Mouse (Mus musculus) kidney, postnatal 36 days (tissue): ENCODE measurements around the gene Plp2.
"Not testable (repeated sequence)": the region's sequence is repeated elsewhere in the genome, so short reads cannot be mapped to it uniquely, and the experiment has no call there.

Experiments used
- DNase-seq, 2 experiments: peaks; one replicate each; pipeline ENCODE4 v3.0.0; 2021 to 2022; ENCODE audit warnings: mixed read lengths in 2 of 2

Plp2 gene

GRCm38 (mm10) chrX:7670921-7671623, at the start of gene Plp2:
Gene Plp2 (minus strand): TSS chrX:7671390.
- peak; percentile 32 to 62 for DNase-seq

DNA sequence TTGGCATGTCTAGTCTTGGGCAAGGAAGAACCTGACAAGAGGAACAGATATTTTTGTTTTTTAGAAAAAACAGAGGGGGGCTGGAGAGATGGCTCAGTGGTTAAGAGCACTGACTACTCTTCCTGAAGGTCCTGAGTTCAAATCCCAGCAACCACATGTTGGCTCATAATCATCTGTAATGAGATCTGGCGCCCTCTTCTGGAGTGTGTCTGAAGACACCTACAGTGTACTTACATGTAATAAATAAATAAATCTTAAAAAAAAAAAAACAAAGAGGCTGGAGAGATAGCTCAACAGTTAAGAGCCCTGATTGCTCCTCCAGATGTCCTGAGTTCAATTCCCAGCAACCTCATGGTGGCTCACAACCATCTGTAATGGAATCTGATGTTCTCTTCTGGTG, 44.9 kb upstream of the Plp2 start:
- DNase-seq = peak in 1 of 2 experiments; percentile 31

- DNase-seq = peak; percentile 94 to 98
These were observed 43.1 kb upstream of the Plp2 start, which contains the start of gene Wdr45 for GRCm38 (mm10) chrX:7714135-7714899. Gene Wdr45 (plus strand): TSS chrX:7714333.

- not testable (repeated sequence) for DNase-seq
These were observed 42.6 kb upstream of the Plp2 start for GRCm38 (mm10) chrX:7713764-7714134.

DNA sequence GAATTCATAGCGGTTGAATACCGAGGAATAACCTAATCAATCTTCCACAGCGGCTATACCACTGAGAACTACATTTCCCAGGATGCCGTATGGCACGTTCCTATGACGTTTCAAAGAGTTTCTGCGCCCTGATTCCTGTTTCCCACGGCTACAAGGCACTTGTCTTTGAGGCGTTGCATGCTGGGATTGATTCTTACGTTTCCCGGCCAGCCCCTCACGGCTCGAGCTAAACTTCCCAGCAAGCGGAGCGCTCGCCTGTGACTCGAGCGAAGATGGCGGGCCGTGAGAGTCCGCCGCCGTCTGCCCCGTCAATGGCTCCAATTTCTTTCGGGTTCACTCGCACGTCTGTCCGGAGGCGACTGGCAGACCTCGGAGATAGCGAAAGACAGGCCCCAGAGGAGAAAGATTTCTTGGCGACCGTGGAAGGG, 25.8 kb upstream of the Plp2 start, which contains the start of gene Gpkow:
TSS of gene Gpkow (plus strand) at position 178 of the 428 bp plus-strand sequence.
- peak; percentile 85 to 93 for DNase-seq

DNA sequence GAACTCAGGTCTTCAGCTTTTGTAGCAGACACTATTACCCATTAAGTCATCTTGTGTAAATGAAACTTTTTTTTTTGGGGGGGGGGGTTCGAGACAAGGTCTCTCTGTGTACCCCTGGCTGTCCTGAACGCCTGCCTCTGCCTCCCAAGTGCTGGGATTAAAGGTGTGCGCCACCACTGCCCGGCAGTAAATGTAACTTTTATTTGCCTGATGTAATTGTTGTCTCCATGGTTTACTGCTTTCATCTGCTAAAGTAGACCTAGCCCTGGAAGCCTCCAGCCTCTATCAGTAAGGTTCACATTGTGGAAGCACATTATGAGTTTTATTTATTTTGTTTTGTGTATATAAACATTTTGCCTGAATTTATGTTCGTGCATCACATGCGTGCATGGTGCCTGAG, 25.3 kb upstream of the Plp2 start:
- no peak for DNase-seq

- peak; percentile 33 to 60 for DNase-seq
These were observed 21.7 kb upstream of the Plp2 start for GRCm38 (mm10) chrX:7692862-7693261.

GRCm38 (mm10) chrX:7690486-7690885, 19.3 kb upstream of the Plp2 start:
- DNase-seq = no peak

GRCm38 (mm10) chrX:7688321-7688720, 17.1 kb upstream of the Plp2 start:
- no peak for DNase-seq

DNA sequence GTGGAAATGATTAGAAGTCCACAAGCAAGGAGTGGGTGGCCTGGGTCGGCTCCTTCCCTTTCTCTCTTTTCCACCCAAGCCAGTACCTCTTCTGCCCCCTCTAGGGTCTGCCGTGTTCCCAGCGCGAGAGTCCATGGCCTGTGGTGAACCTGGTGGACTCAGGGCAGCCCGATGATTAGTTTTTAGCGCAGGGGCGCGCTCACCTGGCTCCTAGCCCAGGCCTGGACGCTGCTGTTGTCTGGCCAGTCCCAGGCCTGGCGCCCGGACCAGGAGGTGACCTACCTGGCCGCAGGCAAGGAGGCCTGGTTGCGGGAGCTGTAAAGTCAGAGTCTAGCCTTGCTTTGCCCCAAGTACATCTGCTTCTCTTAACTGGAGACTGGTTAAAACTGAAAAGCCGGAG, 9.7 kb upstream of the Plp2 start, which contains the start of gene Magix:
TSS of gene Magix (minus strand) at position 388 of the 400 bp plus-strand sequence.
- peak; percentile 76 to 81 for DNase-seq

GRCm38 (mm10) chrX:7680057-7680412, 8.8 kb upstream of the Plp2 start:
- DNase-seq = no peak

DNA sequence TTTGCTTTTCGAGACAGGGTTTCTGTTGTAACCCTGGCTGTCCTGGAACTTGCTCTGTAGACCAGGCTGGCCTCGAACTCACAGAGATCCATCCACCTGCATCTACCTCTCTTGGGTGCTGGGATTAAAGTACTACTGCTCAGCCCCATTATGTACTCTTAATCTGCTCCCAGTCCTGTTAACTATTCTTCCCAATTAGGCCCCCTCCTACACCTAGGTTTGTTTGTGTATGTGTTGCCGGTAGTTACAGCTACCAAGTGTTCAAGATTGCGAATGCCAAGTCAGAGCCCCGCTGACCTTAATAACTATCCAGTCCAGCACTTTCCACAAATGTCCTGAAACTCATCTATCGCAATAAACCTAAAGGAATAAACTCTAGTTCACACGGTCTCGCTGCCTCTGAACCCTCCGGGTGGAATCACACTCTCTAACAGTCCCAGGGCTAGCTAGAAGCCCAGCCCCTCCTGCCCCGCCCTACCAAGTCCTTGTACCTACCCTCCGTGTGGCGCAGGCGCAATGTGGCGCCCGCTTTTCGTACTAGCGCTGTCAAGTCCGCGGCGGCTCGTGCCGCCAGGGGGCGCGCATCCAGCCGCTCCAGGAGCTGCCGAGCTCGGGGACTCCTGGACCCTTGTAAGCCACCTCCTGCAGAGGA, 8.3 kb upstream of the Plp2 start:
- DNase-seq = peak; percentile 94 to 96

DNA sequence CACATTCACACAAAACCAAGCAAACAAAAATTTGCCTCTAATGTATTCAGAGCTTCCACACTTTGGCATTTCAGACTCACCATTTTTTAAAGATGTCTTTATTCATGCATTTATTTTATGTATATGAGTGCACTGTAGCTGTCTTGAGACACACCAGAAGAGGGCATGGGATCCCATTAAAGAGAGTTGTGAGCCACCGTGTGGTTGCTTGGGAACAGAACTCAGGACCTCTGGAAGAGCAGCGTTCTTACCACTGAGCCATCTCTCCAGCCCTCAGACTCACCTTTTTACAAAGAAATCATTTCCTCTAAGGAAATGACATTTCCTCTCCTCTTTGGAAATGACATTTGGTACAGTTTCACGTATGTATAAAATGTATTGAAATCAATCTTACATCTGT, 7.8 kb upstream of the Plp2 start:
- no peak for DNase-seq

- DNase-seq = no peak
These were observed 3.8 kb upstream of the Plp2 start for GRCm38 (mm10) chrX:7675001-7675380.

GRCm38 (mm10) chrX:7674284-7675000, 3.3 kb upstream of the Plp2 start:
- peak; percentile 30 to 31 for DNase-seq

DNA sequence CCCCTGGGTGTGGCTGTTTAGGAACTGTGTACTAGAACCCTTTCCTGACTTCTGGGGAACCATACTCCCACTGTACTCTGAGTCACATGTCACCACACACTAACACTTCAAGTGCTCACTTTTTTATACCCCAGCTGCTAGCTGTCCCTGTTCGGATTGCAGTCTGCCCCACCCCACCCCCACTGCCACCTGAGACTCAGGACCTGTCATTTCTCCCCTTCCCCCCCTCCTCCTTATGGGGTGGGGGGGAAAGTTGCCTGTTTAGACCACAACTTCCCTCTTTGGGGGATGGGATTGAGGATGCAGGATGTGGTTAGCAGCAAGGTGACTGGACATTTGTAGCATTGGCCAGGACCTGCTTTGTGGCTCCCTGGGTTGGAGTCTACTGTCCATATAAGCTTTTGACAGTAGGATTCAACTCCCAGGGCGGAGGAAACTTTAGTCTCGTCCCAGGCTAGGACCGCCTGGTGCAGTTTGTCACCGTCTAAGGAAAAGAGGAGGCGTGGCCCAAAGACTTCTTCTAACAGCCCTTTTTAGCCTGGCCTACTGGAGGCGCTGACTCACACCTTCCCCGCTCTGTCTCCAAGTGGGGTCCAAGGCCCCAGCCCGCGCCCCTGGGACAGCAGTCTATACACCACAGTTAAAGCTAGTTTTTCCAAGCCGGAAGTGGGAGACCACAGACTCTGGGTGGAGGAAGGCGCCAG, 2.5 kb upstream of the Plp2 start:
- DNase-seq = no peak

- DNase-seq = peak; percentile 28 to 52
These were observed 1.5 kb upstream of the Plp2 start for GRCm38 (mm10) chrX:7672739-7673138.

GRCm38 (mm10) chrX:7670390-7670881, 754 bp downstream of the Plp2 start:
- DNase-seq = peak; percentile 49 to 78

GRCm38 (mm10) chrX:7665739-7666502, 5.3 kb downstream of the Plp2 start:
- DNase-seq = no peak

GRCm38 (mm10) chrX:7664791-7665190, 6.4 kb downstream of the Plp2 start:
- DNase-seq = no peak

GRCm38 (mm10) chrX:7662936-7663335, 8.3 kb downstream of the Plp2 start:
- DNase-seq = no peak
